Mouse (Mus musculus): ENCODE data around the gene Ntrk3. TPM values are rescaled to one million over a fixed set of nuclear protein-coding genes. Genes with fewer than 3 reads are reported as not detected.

Gene Ntrk3
- polyA plus RNA-seq, 1 experiment from 2014 or later: 2.2 TPM

- no peak for TF ChIP-seq EP300 (optimal IDR thresholded peaks at IDR 0.05)
- no peak for TF ChIP-seq CTCF (IDR thresholded peaks at IDR 0.05; ENCODE audit: low read depth)
- WGBS: 91% methylated on average over 6 of the region's 6 CpGs
- ATAC-seq (ENCODE audit: low FRiP score, low TSS enrichment): no peak
- no peaks in the 10 kb centered on the region for H3K36me3 ChIP-seq (ENCODE audit: control insufficient read depth, insufficient read depth, low read length)
- H3K9ac ChIP-seq (ENCODE audit: low read length): no peak overlapping the region
- H3K4me2 ChIP-seq (replicated peaks; ENCODE audit: low read depth): no peak overlapping the region
- no peak overlapping the region for H3K27ac ChIP-seq (replicated peaks)
- H3K9me3 ChIP-seq (ENCODE audit: control insufficient read depth, low read length): no peaks in the 10 kb centered on the region
- DNase-seq (ENCODE audit: low spot score): no peak
- no peak overlapping the region for H3K4me3 ChIP-seq (ENCODE audit: low read depth, low read length)
- H3K4me1 ChIP-seq (replicated peaks; ENCODE audit: control insufficient read depth, insufficient read depth): no peaks in the 10 kb centered on the region
- no peaks in the 10 kb centered on the region for H3K27me3 ChIP-seq (ENCODE audit: control insufficient read depth, insufficient read depth, low read length)
Measured at GRCm38 (mm10) chr7:78404481-78404880, 333.3 kb downstream of the Ntrk3 start.

GRCm38 (mm10) chr7:78402495-78402894 lies 335.3 kb downstream of the Ntrk3 start:
- Histone ChIP-seq H3K4me1 (replicated peaks; ENCODE audit: control insufficient read depth, insufficient read depth) (no peaks in the 10 kb centered on the region), H3K9ac (ENCODE audit: low read length) (no peak overlapping the region), H3K27ac (replicated peaks) (no peak overlapping the region), H3K27me3 (ENCODE audit: control insufficient read depth, insufficient read depth, low read length) (no peaks in the 10 kb centered on the region), H3K9me3 (ENCODE audit: control insufficient read depth, low read length) (no peaks in the 10 kb centered on the region), H3K4me2 (replicated peaks; ENCODE audit: low read depth) (no peak overlapping the region), H3K36me3 (ENCODE audit: control insufficient read depth, insufficient read depth, low read length) (no peaks in the 10 kb centered on the region), H3K4me3 (ENCODE audit: low read depth, low read length) (no peak overlapping the region)
- TF ChIP-seq CTCF (IDR thresholded peaks at IDR 0.05; ENCODE audit: low read depth) (no peak), EP300 (optimal IDR thresholded peaks at IDR 0.05) (no peak)
- ATAC-seq (ENCODE audit: low FRiP score, low TSS enrichment) (no peak), DNase-seq (ENCODE audit: low spot score) (no peak)
- WGBS: 45% methylated on average over 3 of the region's 3 CpGs

GRCm38 (mm10) chr7:78400219-78400618 lies 337.6 kb downstream of the Ntrk3 start:
- Histone ChIP-seq H3K9ac (ENCODE audit: low read length) (no peak overlapping the region), H3K4me2 (replicated peaks; ENCODE audit: low read depth) (no peak overlapping the region), H3K27me3 (ENCODE audit: control insufficient read depth, insufficient read depth, low read length) (no peaks in the 10 kb centered on the region), H3K27ac (replicated peaks) (no peak overlapping the region), H3K4me3 (ENCODE audit: low read depth, low read length) (no peak overlapping the region), H3K9me3 (ENCODE audit: control insufficient read depth, low read length) (no peaks in the 10 kb centered on the region), H3K36me3 (ENCODE audit: control insufficient read depth, insufficient read depth, low read length) (no peaks in the 10 kb centered on the region), H3K4me1 (replicated peaks; ENCODE audit: control insufficient read depth, insufficient read depth) (no peaks in the 10 kb centered on the region)
- no peak for TF ChIP-seq EP300 (optimal IDR thresholded peaks at IDR 0.05)
- TF ChIP-seq CTCF (IDR thresholded peaks at IDR 0.05; ENCODE audit: low read depth): no peak
- 91% methylated on average over 4 of the region's 4 CpGs for WGBS
- DNase-seq (ENCODE audit: low spot score) (no peak), ATAC-seq (ENCODE audit: low FRiP score, low TSS enrichment) (no peak)

- no peaks in the 10 kb centered on the region for H3K9me3 ChIP-seq (ENCODE audit: control insufficient read depth, low read length)
- H3K27me3 ChIP-seq (ENCODE audit: control insufficient read depth, insufficient read depth, low read length): no peaks in the 10 kb centered on the region
- no peak overlapping the region for H3K9ac ChIP-seq (ENCODE audit: low read length)
- no peaks in the 10 kb centered on the region for H3K36me3 ChIP-seq (ENCODE audit: control insufficient read depth, insufficient read depth, low read length)
- H3K4me1 ChIP-seq (replicated peaks; ENCODE audit: control insufficient read depth, insufficient read depth): no peaks in the 10 kb centered on the region
- DNase-seq (ENCODE audit: low spot score) (no peak), ATAC-seq (ENCODE audit: low FRiP score, low TSS enrichment) (no peak)
- TF ChIP-seq EP300 (optimal IDR thresholded peaks at IDR 0.05) (no peak), CTCF (IDR thresholded peaks at IDR 0.05; ENCODE audit: low read depth) (no peak)
- H3K27ac ChIP-seq (replicated peaks): no peak overlapping the region
- H3K4me3 ChIP-seq (ENCODE audit: low read depth, low read length): no peak overlapping the region
- no peak overlapping the region for H3K4me2 ChIP-seq (replicated peaks; ENCODE audit: low read depth)
Measured at GRCm38 (mm10) chr7:78398377-78398776, 339.4 kb downstream of the Ntrk3 start.

GRCm38 (mm10) chr7:78397215-78397614 lies 340.6 kb downstream of the Ntrk3 start:
- 67% methylated on average over 4 of the region's 4 CpGs for WGBS
- DNase-seq (ENCODE audit: low spot score): no peak
- no peak overlapping the region for H3K4me2 ChIP-seq (replicated peaks; ENCODE audit: low read depth)
- TF ChIP-seq EP300 (optimal IDR thresholded peaks at IDR 0.05) (no peak), CTCF (IDR thresholded peaks at IDR 0.05; ENCODE audit: low read depth) (no peak)
- H3K27ac ChIP-seq (replicated peaks): no peak overlapping the region
- H3K9me3 ChIP-seq (ENCODE audit: control insufficient read depth, low read length): no peaks in the 10 kb centered on the region
- H3K27me3 ChIP-seq (ENCODE audit: control insufficient read depth, insufficient read depth, low read length): no peaks in the 10 kb centered on the region
- H3K4me1 ChIP-seq (replicated peaks; ENCODE audit: control insufficient read depth, insufficient read depth): no peaks in the 10 kb centered on the region
- H3K36me3 ChIP-seq (ENCODE audit: control insufficient read depth, insufficient read depth, low read length): no peaks in the 10 kb centered on the region
- H3K9ac ChIP-seq (ENCODE audit: low read length): no peak overlapping the region
- H3K4me3 ChIP-seq (ENCODE audit: low read depth, low read length): no peak overlapping the region
- ATAC-seq (ENCODE audit: low FRiP score, low TSS enrichment): no peak

- TF ChIP-seq CTCF (IDR thresholded peaks at IDR 0.05; ENCODE audit: low read depth) (no peak), EP300 (optimal IDR thresholded peaks at IDR 0.05) (no peak)
- 86% methylated on average over 3 of the region's 3 CpGs for WGBS
- H3K36me3 ChIP-seq (ENCODE audit: control insufficient read depth, insufficient read depth, low read length): no peaks in the 10 kb centered on the region
- no peak overlapping the region for H3K4me3 ChIP-seq (ENCODE audit: low read depth, low read length)
- no peak overlapping the region for H3K9ac ChIP-seq (ENCODE audit: low read length)
- H3K9me3 ChIP-seq (ENCODE audit: control insufficient read depth, low read length): no peaks in the 10 kb centered on the region
- H3K27ac ChIP-seq (replicated peaks): no peak overlapping the region
- DNase-seq (ENCODE audit: low spot score) (no peak), ATAC-seq (ENCODE audit: low FRiP score, low TSS enrichment) (no peak)
- no peaks in the 10 kb centered on the region for H3K4me1 ChIP-seq (replicated peaks; ENCODE audit: control insufficient read depth, insufficient read depth)
- no peaks in the 10 kb centered on the region for H3K27me3 ChIP-seq (ENCODE audit: control insufficient read depth, insufficient read depth, low read length)
- H3K4me2 ChIP-seq (replicated peaks; ENCODE audit: low read depth): no peak overlapping the region
Measured at GRCm38 (mm10) chr7:78390019-78390418, 347.8 kb downstream of the Ntrk3 start.
